Mouse (Mus musculus) C2C12 (cell line): Measurements from ENCODE around the gene Fam173a.

Experiments
- CEBPB ChIP-seq: IDR thresholded peaks from one replicate; pipeline ENCODE4 v1.6.1; 2011; ENCODE audit warnings: low read depth, mild to moderate bottlenecking, control low read depth, moderate library complexity
- CTCF ChIP-seq: IDR thresholded peaks from one replicate; pipeline ENCODE4 v1.5.1; 2011; ENCODE audit not compliant: control insufficient read depth, insufficient read depth, insufficient read length
- MAX ChIP-seq: IDR thresholded peaks from one replicate; pipeline ENCODE4 v1.6.1; 2011; ENCODE audit warnings: mild to moderate bottlenecking, control low read depth
- MYOD1 ChIP-seq: IDR thresholded peaks from one replicate; pipeline ENCODE4 v1.6.1; 2011; ENCODE audit warnings: low read depth; ENCODE audit not compliant: control insufficient read depth, insufficient read length
- MYOG ChIP-seq: IDR thresholded peaks from one replicate; pipeline ENCODE4 v1.6.1; 2011; ENCODE audit not compliant: control insufficient read depth, insufficient read length; ENCODE audit errors: extremely low read depth
- USF1 ChIP-seq: IDR thresholded peaks from one replicate; pipeline ENCODE4 v1.6.1; 2011; ENCODE audit warnings: low read depth, mild to moderate bottlenecking, control low read depth, moderate library complexity

GRCm38 (mm10) chr17:25835301-25835700, 42.6 kb upstream of the Fam173a start:
- TF ChIP-seq CTCF = no peak
- TF ChIP-seq USF1 = no peak
- no peak for TF ChIP-seq CEBPB
- TF ChIP-seq MAX = no peak
- no peak for TF ChIP-seq MYOD1
- no peak for TF ChIP-seq MYOG
